Comparison of ENCODE assay signal across 14 mouse cellular contexts in the genomic region with DNA sequence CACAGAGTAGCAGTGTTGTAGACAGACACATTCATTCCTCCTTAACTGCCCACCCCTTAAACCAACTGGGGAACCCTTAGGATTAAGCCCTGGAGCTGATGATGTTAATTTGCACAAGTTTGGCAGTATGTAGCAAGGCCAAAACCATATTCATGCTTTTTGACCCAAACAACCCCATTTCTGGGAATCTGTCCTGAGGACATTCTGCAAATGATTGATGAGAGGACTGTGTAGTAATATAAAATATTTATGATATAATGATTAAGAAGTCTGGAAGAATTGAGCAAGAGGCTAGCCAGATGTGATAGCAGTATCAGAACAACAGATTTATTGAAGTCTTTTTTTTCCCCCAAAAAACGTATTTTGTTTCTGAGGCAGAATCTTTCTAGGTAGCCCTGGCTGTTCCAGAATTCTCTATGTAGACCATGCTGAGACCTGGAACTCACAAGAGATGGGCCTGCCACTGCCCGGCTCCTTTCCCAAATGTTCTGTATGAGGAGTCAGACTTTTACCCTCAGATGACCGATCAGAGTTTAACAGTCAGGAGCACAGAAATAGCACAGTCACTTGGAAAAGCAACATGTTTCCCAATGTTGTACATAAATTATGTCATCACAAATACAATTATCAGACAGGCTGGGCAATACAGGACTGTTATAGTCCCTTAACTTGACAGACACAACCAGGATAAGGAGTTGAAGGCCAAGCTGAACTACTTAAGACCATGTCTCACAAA. TPM values are rescaled to one million over a fixed set of nuclear protein-coding genes. Genes with fewer than 3 reads are reported as not detected.
DNase-seq lines count a peak whose midpoint lies in the region; ATAC-seq and TF ChIP-seq lines count a peak whose summit lies in the region.
"Had no signal": no experiment of that assay in that cellular context is flagged by ENCODE, and none has a peak within 500 bp of the region (broad histone marks: within the 10 kb centered on the region; RNA-seq: fewer than 3 reads in every experiment).

No protein-coding gene starts in this region.

- H3K9me3 ChIP-seq in midbrain, embryonic 10.5 days (replicated peaks), result no peaks in the 10 kb centered on the region
- H3K9me3 ChIP-seq in midbrain, embryonic 16.5 days (replicated peaks; ENCODE audit: control insufficient read depth, low read length, poor library complexity, severe bottlenecking), result no peaks in the 10 kb centered on the region
- no peaks in the 10 kb centered on the region for H3K9me3 ChIP-seq in kidney, embryonic 16.5 days (ENCODE audit: low read length)
- no peaks in the 10 kb centered on the region for H3K9me3 ChIP-seq in stomach, embryonic 15.5 days

- no peak overlapping the region for H3K4me3 ChIP-seq in gastrocnemius, adult 2 months
- H3K4me3 ChIP-seq in midbrain, embryonic 10.5 days, result 0 out of 2 replicates have a peak overlapping the region, but pooled peaks have one; percentile 76
- H3K4me3 ChIP-seq in midbrain, embryonic 16.5 days (ENCODE audit: low read depth, low read length), result no peak overlapping the region
- H3K4me3 ChIP-seq in kidney, embryonic 16.5 days (ENCODE audit: low read length), result no peak overlapping the region
- no peak overlapping the region for H3K4me3 ChIP-seq in stomach, embryonic 15.5 days (replicated peaks)

- no peak overlapping the region for H3K4me2 ChIP-seq in midbrain, embryonic 16.5 days (ENCODE audit: low read length)
- H3K4me2 ChIP-seq in kidney, embryonic 16.5 days (replicated peaks; ENCODE audit: low read depth, low read length), result no peak overlapping the region
- H3K4me2 ChIP-seq in stomach, embryonic 15.5 days, result peak overlapping the region; percentile 96; the same call in 1 of the 2 replicates

- intact Hi-C loops in gastrocnemius, adult 2 months (cut with DNase I), result no loop called here
- intact Hi-C loops in gastrocnemius, postnatal 14 days (cut with DNase I; ENCODE audit: low total_unique reads), result no loop called here

- H3K27me3 ChIP-seq in midbrain, embryonic 10.5 days (ENCODE audit: low read depth, poor library complexity, severe bottlenecking), result peaks cover 41% of the 10 kb centered on the region
- H3K27me3 ChIP-seq in midbrain, embryonic 16.5 days (ENCODE audit: control insufficient read depth, insufficient read depth, low read depth, low read length), result peaks cover 3% of the 10 kb centered on the region; the same call in 1 of the 2 replicates
- no peaks in the 10 kb centered on the region for H3K27me3 ChIP-seq in kidney, embryonic 16.5 days (ENCODE audit: insufficient read depth, low read length)
- H3K27me3 ChIP-seq in stomach, embryonic 15.5 days (replicated peaks), result no peaks in the 10 kb centered on the region

- WGBS in midbrain, embryonic 10.5 days, result 83% methylated on average over 3 of the region's 3 CpGs
- 79% methylated on average over 3 of the region's 3 CpGs for WGBS in midbrain, embryonic 16.5 days
- WGBS in kidney, embryonic 16.5 days, result 57% methylated on average over 3 of the region's 3 CpGs
- WGBS in stomach, embryonic 15.5 days, result 53% methylated on average over 3 of the region's 3 CpGs

- peak overlapping the region; percentile 66 for H3K27ac ChIP-seq in gastrocnemius, adult 2 months
- peak overlapping the region; percentile 90 for H3K27ac ChIP-seq in midbrain, embryonic 10.5 days (replicated peaks)
- H3K27ac ChIP-seq in midbrain, embryonic 16.5 days (ENCODE audit: low read length), result no peak overlapping the region
- H3K27ac ChIP-seq in kidney, embryonic 16.5 days (ENCODE audit: low read length), result peak overlapping the region; percentile 35; the same call in 1 of the 2 replicates
- H3K27ac ChIP-seq in stomach, embryonic 15.5 days, result peak overlapping the region; percentile 74; the same call in 1 of the 2 replicates

- H3K4me1 ChIP-seq in midbrain, embryonic 10.5 days, result peaks cover 51% of the 10 kb centered on the region
- peaks cover 21% of the 10 kb centered on the region for H3K4me1 ChIP-seq in midbrain, embryonic 16.5 days (ENCODE audit: control insufficient read depth, insufficient read depth, low read length)
- peaks cover 39% of the 10 kb centered on the region for H3K4me1 ChIP-seq in kidney, embryonic 16.5 days (ENCODE audit: insufficient read depth, low read length)
- H3K4me1 ChIP-seq in stomach, embryonic 15.5 days, result peaks cover 17% of the 10 kb centered on the region; the same call in 1 of the 2 replicates

- no peak for ATAC-seq in midbrain, embryonic 16.5 days
- no peak for ATAC-seq in kidney, embryonic 16.5 days (ENCODE audit: low FRiP score, low TSS enrichment)
- ATAC-seq in stomach, embryonic 15.5 days (ENCODE audit: insufficient read depth, low FRiP score, low read depth), result no peak

- peaks cover 2% of the 10 kb centered on the region; the same call in 1 of the 2 replicates for H3K36me3 ChIP-seq in midbrain, embryonic 10.5 days
- H3K36me3 ChIP-seq in midbrain, embryonic 16.5 days (ENCODE audit: control insufficient read depth, insufficient read depth, low read length), result no peaks in the 10 kb centered on the region
- no peaks in the 10 kb centered on the region for H3K36me3 ChIP-seq in kidney, embryonic 16.5 days (ENCODE audit: insufficient read depth, low read length)
- no peaks in the 10 kb centered on the region for H3K36me3 ChIP-seq in stomach, embryonic 15.5 days

- no peak for DNase-seq in gastrocnemius, adult 2 months
- DNase-seq in gastrocnemius, postnatal 14 days, result no peak
- DNase-seq in midbrain, embryonic 10.5 days (ENCODE audit: low spot score), result no peak
- no peak for DNase-seq in left cerebral cortex, adult 18-20 months (ENCODE audit: low spot score in 2 of 2)
- DNase-seq in right cerebral cortex, adult 2 months (ENCODE audit: low spot score in 2 of 2), result no peak
- DNase-seq: cerebellum, adult 11-12 months had no signal

- H3K9ac ChIP-seq in midbrain, embryonic 16.5 days (ENCODE audit: low read depth, low read length), result no peak overlapping the region
- no peak overlapping the region for H3K9ac ChIP-seq in kidney, embryonic 16.5 days (replicated peaks; ENCODE audit: low read length)
- H3K9ac ChIP-seq in stomach, embryonic 15.5 days, result no peak overlapping the region

- TF ChIP-seq CTCF in gastrocnemius, adult 2 months (IDR thresholded peaks at IDR 0.05), result no peak

RNA-seq across cellular contexts. Expression of gene Ptch2, which starts 1.1 kb away (rescaled TPM):
- total RNA-seq in gastrocnemius, adult 2 months (2021), result under 1 TPM; 0.22 to 0.54 TPM
- 1 to 10 TPM; 3.8 to 5.9 TPM for total RNA-seq in gastrocnemius, postnatal 14 days (2021)
- 12.8 and 15.7 TPM in 2 replicates for polyA plus RNA-seq in midbrain, embryonic 10.5 days (2016; fragmentation: Nextera tagmentation; extraction: Ambion mirVana)
- 7.4 and 9.5 TPM in 2 replicates for polyA plus RNA-seq in midbrain, embryonic 16.5 days (2015; fragmentation: Nextera tagmentation; extraction: Ambion mirVana)
- polyA plus RNA-seq in kidney, embryonic 16.5 days (2015; fragmentation: Nextera tagmentation; extraction: Ambion mirVana), result 8.8 and 10.0 TPM in 2 replicates
- 6.5 and 7.0 TPM in 2 replicates for polyA plus RNA-seq in stomach, embryonic 15.5 days (2015; fragmentation: Nextera tagmentation; extraction: Ambion mirVana)
- total RNA-seq in left cerebral cortex, adult 18-20 months (2021), result 1 to 10 TPM; 1.1 to 2.0 TPM
- total RNA-seq: common myeloid progenitor, adult 5-6 weeks had no signal

RNA-seq across cellular contexts. Expression of gene Btbd19, which starts 30.7 kb away (rescaled TPM):
- total RNA-seq in gastrocnemius, adult 2 months (2021), result 1 to 10 TPM; 2.3 to 2.5 TPM
- total RNA-seq in gastrocnemius, postnatal 14 days (2021), result 1 to 10 TPM; 3.3 to 3.6 TPM
- polyA plus RNA-seq in midbrain, embryonic 10.5 days (2016; fragmentation: Nextera tagmentation; extraction: Ambion mirVana), result 4.4 and 5.4 TPM in 2 replicates
- polyA plus RNA-seq in midbrain, embryonic 16.5 days (2015; fragmentation: Nextera tagmentation; extraction: Ambion mirVana), result 3.9 and 4.0 TPM in 2 replicates
- polyA plus RNA-seq in kidney, embryonic 16.5 days (2015; fragmentation: Nextera tagmentation; extraction: Ambion mirVana), result 5.1 and 5.3 TPM in 2 replicates
- polyA plus RNA-seq in stomach, embryonic 15.5 days (2015; fragmentation: Nextera tagmentation; extraction: Ambion mirVana), result 6.7 and 7.6 TPM in 2 replicates
- total RNA-seq in left cerebral cortex, adult 18-20 months (2021), result 10 to 100 TPM; 13.1 to 14.2 TPM

RNA-seq across cellular contexts. Expression of gene Tctex1d4, which starts 31.8 kb away (rescaled TPM):
- total RNA-seq in gastrocnemius, adult 2 months (2021), result not detected
- total RNA-seq in gastrocnemius, postnatal 14 days (2021), result not detected
- 0.14 TPM in 1 of 2 replicates, not detected in the other for polyA plus RNA-seq in midbrain, embryonic 10.5 days (2016; fragmentation: Nextera tagmentation; extraction: Ambion mirVana)
- polyA plus RNA-seq in midbrain, embryonic 16.5 days (2015; fragmentation: Nextera tagmentation; extraction: Ambion mirVana), result 0.46 and 1.1 TPM in 2 replicates
- polyA plus RNA-seq in kidney, embryonic 16.5 days (2015; fragmentation: Nextera tagmentation; extraction: Ambion mirVana), result not detected in 2 replicates
- polyA plus RNA-seq in stomach, embryonic 15.5 days (2015; fragmentation: Nextera tagmentation; extraction: Ambion mirVana), result 0.24 TPM in 1 of 2 replicates, not detected in the other
- under 1 TPM in 1 of 2 experiments, not detected in 1; 0.77 TPM for total RNA-seq in left cerebral cortex, adult 18-20 months (2021)
- total RNA-seq: adrenal gland, postnatal 4 days; common myeloid progenitor, adult 5-6 weeks; heart, postnatal 25 days; left cerebral cortex, adult 8-10 months had no signal
- polyA plus RNA-seq: neural tube, embryonic 11.5 days had no signal

RNA-seq across cellular contexts. Expression of gene Plk3, which starts 39.0 kb away (rescaled TPM):
- under 1 TPM; 0.73 to 0.74 TPM for total RNA-seq in gastrocnemius, adult 2 months (2021)
- under 1 TPM; 0.91 to 0.96 TPM for total RNA-seq in gastrocnemius, postnatal 14 days (2021)
- 36.8 and 41.3 TPM in 2 replicates for polyA plus RNA-seq in midbrain, embryonic 10.5 days (2016; fragmentation: Nextera tagmentation; extraction: Ambion mirVana)
- polyA plus RNA-seq in midbrain, embryonic 16.5 days (2015; fragmentation: Nextera tagmentation; extraction: Ambion mirVana), result 18.7 TPM in 2 replicates
- 3.1 and 3.7 TPM in 2 replicates for polyA plus RNA-seq in kidney, embryonic 16.5 days (2015; fragmentation: Nextera tagmentation; extraction: Ambion mirVana)
- polyA plus RNA-seq in stomach, embryonic 15.5 days (2015; fragmentation: Nextera tagmentation; extraction: Ambion mirVana), result 3.8 and 4.7 TPM in 2 replicates
- 10 to 100 TPM; 16.9 to 17.3 TPM for total RNA-seq in left cerebral cortex, adult 18-20 months (2021)
